Mouse (Mus musculus) urinary bladder, postnatal 4 days (tissue): Measurements from ENCODE around the gene Hnrnpab.

ENCODE experiments used
- DNase-seq, 2 experiments: peaks; one replicate each; pipeline ENCODE4 v3.0.0; 2021 to 2022; ENCODE audit warnings: low spot score in 2 of 2

Gene Hnrnpab

DNA sequence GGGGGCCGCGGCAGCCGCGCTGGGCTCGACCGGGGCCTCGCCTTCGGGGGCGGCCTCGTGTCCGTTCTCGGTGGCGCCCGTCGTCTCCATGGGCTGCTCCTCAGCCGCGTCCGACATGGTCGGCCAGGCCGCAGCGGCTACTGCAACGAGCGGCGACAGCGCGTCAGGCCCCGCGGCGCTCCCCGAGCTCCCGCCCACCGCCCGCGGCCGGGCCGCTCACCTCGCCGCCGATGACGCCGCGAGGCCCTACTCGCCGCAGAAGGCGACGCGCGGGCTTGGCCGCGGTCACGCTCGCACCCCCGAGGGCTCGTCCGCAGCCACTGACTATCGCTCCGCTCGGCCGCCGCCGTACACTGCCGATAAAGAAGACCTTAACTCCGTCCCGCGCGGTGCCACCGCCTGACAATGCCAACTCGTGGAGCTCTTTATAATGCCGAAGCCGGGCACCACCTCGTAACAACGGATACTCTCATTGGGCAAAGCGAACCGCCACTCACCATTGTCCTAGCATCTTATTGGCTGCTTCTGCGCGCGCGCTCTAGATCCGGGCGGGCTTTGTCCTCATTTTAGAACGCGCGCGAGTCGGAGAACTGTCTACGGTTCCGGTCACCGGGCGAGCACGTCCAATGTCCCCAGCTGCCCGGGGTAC, at the start of gene Hnrnpab:
Gene Hnrnpab (minus strand): TSS at position 401 of the 649 bp plus-strand sequence.
- peak; percentile 95 to 96 for DNase-seq

DNA sequence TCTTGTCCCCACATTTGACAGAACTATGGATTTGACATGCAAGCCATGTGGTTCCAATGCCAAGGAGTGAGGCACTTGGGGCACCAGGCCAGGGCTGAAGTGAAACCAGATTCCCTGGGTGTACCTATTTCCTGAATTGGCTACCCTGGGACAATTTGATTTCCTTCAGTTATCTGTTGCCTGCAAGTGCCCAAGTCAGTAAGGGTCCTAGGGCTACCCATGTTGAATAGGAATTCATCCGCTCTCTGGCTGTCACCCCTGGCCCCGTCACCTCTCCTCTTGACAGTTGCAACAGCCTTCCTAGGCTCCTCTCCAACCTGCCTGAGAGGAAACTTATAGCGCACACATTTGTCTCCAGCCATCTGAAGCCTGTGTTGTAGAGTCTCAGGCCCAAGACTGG, 48.2 kb upstream of the Hnrnpab start:
- no peak for DNase-seq

DNA sequence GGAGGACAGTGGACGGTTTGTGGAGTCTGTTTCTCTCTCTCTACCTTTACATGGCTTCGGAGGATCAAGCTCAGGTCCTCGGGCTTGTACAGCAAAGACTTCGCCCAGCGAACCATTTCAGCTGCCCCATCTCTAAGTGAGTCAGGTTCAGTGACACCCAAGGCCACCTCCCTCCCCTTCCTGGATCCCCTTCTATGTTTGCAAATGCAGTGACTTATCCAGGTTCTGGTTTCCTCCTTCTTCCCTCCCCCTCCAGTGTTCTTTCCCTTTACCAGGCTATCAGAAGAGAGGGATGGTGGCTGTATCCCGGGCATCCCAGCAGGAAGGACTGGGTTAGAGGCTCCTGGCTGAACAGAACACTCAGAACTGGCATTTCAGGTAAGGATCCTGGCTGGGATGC, 47.1 kb upstream of the Hnrnpab start:
- DNase-seq: no peak

DNA sequence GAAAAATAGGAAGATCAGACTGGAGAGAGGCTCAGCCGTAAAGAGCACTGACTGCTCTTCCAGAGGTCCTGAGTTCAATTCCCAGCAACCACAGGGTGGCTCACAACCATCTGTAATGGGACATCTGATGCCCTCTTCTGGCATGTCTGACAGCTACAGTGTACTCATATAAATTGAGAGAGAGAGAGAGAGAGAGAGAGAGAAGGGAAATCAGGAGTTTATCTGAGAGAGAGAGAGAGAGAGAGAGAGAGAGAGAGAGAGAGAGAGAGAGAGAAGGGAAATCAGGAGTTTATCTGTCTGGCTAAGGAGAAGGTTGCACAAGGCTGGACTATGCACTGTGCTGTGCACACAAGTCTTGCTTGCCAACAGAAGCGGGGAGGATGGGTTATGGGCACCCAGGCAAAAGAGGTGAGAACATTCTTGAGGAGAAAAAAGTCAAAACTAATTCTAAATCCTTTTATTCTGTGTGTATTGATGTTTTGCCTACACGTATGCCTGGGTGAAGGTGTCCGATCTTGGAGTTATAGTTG, 46.3 kb upstream of the Hnrnpab start:
- no peak for DNase-seq

DNA sequence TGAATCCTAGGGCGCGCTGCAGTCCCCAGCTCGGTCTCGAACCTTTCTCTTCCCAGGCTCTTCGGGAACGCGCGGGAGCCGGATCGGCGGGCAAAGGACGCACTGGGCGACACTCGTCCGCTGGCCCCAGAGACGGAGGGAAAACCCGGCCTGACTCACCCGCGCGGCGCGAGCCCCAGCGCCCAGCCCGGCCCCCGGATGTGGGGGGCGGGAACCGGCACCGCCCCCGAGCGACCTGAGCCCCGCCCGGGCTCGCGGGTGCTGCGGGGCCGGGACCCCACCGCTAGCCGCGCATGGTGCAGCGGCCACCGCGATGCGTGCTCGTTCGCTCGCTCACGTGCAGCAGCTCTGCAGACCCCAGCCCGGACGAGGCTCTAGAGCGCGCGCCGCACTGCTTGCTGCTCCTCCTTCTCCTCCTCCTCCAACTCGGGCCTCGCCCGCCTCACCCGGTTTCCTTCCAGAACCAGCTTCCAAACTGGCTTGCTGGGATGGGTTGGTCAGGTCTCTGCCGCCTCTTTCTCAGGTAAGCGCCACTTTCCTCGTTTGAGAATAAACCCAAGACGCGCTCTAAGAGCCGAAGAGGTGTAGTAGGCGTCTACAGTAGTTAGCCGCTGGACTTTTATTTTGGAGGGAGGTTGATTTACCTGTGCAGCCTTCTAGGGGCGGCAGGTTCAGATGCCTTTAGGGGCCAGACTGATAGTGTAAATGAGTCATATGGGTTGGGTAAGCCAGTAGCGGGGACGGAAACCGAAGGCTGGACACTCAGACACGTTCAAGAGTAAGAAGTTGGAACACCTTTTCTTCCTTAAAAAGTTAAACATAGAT, 44.3 kb upstream of the Hnrnpab start, which contains the start of the genes N4bp3 and D930048N14Rik:
Gene N4bp3 (minus strand): TSS at position 152 of the 825 bp plus-strand sequence.
Gene D930048N14Rik (plus strand): TSS at position 264 of the 825 bp plus-strand sequence.
- DNase-seq: peak; percentile 73 to 79

DNA sequence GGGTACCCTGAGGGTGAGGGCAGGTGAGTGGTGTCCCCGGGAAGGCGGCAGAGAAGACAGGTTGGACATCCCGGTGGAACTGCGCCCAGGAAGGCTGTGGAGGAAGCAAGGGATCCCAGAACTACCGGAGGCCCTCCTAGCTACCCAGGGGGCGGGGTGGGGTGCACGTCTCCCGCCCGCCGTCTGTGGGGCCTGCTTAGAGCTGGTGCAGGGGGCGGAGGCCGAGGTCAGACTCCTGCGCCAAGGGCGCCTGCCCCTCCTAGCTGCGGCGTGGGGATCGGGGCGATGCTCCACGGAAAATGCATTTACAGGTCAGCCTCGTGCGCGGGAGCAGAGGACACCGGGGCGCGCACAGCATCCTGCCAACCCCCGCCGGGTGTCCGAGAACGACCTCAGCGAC, 43.6 kb upstream of the Hnrnpab start:
- DNase-seq: no peak

DNA sequence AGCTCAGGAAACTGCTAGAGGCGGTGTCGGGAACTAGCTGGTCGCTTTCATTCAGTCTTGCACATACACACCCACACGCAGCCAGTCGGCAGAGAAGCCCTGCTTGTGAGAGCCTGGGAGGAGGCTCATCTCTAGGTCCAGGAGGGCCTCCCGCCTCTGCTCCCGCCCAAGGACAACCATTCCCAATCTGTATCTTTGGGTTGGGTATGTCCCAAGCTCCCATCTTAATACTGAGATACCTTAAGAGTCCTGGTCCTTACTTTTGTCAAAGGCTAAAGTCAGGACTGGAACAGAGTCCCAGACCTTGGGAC, 43.2 kb upstream of the Hnrnpab start:
- DNase-seq: no peak

DNA sequence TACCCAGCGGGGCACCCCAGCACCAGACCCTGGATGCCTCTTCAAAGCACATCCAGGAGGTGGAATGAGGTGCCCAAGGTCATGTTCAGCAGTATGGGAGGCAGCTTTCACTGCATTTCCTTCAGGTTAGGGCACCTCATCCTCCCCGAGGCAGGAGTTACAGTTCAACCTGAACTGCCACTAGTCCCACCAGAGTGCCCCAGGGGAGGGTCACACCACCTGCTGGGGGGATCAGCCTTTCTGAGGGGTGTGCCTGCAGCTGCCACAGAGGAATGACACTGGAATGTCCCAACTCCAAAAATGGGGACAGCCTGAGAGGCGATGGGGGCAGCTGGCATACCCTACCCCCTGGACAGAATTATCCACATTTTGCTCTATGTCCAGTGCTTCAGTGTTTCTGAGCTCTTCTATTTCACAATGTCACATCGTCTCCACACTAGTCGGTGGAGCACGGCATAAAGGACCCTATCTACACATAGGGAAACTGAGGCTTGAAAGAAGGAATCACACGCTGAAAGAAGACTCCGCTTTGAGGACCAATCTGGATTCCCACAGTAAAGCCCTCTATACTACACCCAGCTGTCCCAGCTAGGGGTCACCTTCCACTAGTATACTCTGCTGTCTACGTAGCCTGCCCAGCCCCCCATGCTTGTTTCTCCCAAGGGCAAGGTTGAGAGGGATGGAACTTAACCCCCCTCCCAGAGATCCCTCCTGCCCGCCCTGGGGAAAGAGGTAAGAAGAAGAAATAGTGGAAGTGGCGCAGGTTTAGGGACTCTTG, 42.7 kb upstream of the Hnrnpab start:
- DNase-seq: no peak

DNA sequence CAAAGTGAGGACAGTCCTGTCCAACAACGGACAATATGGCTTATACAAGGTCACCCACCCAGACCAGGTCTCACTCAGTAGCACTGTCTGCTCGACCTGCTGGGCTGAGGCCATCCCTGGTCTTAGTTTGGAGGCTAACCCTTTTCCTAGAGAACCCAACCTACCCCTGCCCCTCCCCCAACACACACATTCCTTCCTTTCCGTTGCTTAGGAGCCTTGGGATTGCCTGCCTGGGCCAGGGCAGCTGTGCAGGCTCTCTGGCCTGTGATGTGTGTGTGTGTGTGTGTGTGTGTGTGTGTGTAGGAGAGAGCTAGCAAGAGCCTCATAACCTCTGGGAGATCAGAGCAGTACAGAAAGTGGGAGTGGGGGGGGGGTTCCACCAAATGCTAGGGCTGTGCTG, 41.9 kb upstream of the Hnrnpab start:
- DNase-seq: no peak

DNA sequence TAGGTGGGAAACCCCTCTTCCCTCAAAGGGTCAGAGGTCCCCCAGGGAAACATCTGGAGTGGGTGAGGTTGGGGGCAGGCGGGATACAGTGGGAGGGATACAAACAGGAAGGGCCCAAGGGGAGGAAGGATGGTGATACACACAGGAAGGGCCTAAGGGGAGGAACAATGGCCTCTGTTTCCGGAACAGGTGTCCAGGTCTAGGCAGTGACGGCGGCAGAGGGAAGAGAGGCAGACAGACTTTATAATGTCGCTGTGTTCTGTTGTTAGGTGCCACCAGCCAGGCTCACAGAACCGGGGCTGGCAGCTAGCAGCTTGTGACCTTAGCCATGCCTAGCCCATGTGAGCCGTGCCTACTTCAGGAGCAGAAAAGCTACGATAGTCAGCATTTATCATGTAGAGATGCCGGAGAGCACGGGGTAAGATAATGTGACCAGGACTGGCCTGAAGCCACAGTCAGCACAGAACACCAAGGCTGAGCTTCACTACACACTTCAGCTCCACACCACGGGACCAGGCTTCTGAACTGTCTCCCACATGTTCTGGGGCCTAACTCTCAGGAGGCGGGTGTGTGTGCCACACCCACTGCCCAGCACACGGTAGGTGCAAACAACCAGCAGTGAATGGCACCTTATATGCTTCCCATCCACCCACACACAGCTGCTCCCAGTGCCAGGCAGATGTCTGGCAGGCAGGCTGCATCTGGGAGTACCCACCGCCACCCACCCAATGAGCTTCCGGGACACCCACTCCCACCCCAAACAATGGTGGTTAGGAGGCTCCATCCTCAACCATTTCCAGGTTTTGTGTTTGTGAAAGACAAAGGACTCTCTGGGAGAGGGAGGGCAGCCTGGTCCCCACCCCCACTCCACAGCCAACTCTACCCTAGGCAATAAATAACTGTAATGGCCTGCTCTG, 40.4 kb upstream of the Hnrnpab start:
- DNase-seq: no peak

DNA sequence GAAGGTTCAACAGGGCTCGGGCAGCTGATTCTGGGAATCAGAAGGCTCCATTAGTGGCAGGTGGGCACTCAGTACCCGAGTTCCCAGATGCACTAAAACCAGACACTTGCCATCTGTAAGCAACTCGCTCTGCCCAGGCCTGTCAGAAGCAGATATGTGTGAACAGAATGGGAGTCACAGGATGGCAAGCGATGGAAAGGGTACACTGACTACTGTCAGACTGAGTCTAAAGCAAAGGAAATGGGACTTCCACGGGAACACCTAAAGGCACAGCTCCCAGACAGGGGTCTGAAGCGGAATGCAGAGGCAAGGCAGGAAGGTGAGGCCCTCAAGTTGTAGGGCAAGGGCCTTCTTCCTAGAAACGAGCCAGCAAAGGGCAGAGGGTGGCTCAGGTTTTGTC, 39.6 kb upstream of the Hnrnpab start:
- no peak for DNase-seq

DNA sequence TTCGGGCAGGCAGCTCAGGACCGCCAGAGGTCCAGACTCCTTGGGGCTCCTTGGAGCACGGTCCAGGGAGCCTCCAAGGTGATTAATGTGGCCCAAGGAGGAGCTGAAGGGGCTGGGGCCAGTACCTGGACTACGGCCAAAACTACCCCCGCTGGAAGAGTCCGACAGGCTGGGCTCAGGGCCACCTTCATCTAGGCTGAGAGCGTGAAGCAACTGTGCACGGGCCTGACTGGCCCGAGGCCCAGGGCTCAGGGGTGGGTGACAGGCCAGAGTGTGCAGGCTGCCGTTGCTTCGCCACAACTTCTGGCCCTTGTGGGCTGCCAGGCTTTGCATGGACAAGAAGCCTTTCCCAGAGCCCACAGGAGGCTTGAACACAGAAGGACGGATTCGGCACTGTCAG, 38.6 kb upstream of the Hnrnpab start:
- no peak for DNase-seq

DNA sequence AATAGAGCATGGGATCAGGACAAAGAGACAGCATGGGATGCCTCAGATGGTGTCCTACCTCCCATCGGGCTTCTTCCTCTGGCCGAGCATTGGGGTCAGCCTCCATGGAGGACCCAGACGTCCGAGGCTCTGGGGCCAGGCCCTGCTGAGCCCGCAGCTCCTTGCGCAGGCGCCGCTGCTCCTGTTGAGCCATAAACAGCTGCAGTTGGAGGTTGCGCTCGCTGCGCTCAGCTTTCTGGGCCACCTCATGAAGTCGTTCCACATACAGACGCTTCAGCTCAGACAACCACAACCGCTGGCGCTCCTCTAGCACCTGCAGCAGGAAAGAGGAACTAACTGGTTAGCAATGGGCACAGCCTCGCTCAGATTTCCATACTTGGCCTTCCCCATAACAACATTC, 37.6 kb upstream of the Hnrnpab start:
- DNase-seq: no peak

DNA sequence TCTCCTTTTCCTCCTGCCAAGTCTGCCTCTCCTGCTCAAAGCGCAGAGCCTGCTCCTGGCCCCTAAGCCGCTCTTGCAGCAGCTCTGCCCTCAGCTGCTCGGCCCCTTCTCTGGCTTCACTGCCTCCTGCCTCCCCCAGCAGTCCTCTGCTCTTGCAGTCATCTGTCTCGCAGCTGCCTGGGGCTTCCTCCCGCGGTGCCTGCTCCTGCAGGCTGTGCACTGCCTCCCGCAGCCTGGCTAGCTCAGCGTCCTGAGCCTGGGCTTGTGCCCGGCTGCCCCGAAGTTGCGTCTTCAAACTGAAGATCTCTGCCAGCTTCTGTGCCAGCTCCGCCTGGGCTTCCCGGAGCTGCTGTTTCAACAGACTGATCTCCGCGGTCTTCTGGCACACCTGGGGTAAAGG, 37.1 kb upstream of the Hnrnpab start:
- no peak for DNase-seq

DNA sequence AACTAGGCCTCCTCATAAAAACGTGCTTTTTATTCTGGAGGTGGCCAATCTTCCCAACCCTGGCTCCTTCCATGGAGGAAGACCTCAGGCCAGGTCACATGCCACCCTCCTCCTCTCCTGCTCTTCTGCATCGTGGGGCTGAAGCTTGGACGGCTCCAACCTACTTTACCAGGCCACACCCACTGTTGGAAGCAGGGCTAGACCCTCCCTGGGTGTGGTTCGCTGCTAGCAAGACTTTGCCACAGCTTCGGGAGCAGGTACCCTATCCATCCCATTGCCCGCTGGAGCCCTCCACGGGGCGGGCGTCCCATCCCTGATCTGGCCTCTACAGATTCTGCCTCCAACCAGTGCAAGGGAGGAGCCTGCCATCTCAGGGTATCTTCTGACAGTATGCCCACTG, 36.6 kb upstream of the Hnrnpab start:
- no peak for DNase-seq

DNA sequence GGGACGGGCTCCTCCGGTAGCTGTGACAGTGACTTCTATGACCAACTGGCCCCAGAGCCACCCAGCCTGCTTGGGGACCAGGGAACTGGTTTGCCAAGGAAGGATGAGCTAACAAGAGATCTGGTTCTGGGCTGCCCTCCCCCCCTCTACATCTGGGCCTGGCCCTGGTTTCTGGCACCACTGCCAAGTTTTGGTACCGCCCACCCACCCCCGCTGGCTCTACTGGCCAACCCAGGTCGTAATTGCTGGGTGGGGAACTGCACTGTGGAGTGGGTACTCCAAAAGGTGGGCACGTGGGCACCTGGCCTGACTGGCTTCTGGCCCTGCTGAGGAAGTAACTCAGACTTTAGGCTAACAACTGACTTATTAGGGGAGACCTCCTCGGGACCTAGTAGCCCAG, 34.1 kb upstream of the Hnrnpab start:
- no peak for DNase-seq

DNA sequence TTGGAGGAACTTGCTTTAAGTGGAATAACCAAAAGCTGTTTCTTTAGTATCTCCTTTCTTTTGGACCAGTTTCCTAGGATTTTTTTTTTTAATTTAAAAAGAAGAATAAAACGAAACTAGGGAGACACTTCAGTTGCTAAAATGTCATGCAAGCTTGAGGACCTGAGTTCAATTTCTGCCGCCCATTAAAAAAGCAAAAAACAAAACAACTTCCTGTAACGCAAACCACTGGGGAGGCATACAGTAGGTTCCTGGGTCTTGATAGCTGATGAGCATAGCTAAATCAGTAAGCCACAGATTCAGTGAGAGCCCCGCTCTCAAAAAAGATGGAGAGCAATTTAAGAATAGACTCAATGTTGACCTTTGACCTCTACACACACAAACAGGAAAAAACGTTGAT, 31.9 kb upstream of the Hnrnpab start:
- no peak for DNase-seq

DNA sequence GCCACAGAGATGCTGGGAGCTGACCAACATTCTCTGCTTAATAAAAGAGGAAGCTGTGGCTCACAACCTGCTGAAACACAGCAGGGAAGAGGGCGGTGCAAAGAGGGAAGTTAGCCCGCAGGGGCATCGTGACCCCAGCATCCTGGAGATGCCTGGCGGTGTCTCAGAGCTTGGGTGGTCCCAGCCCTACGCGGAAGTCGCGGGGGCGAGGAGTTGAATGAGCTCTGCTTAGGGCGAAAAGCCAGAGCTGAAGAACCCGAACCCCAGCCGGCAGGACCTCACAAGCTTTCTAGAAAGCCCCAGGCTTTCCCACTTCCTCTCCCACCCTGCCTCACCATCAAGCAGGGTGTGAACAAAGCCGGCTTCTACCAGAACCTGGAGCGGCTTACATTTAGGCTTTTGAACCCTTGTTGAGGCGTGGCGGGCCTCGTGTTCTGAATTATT, 31.3 kb upstream of the Hnrnpab start:
- peak in 1 of 2 experiments; percentile 64 for DNase-seq

DNA sequence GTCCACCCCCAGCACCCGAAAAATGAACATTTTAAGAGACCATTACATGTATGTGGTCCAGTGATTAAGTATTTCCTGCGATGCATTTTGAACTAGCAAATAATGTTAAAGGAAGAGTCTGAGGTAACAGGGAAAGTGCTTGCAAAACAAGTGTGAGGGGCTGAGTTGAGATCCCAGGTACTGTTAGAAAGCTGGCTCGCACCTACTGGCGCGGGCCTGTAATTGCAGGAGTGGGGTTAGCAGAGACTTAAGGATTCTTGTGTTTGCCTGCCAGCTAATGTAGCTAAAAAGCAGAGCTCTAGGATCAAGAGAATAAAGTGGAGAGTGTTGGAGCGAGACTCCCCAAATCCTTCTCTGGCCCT, 29.7 kb upstream of the Hnrnpab start:
- no peak for DNase-seq

DNA sequence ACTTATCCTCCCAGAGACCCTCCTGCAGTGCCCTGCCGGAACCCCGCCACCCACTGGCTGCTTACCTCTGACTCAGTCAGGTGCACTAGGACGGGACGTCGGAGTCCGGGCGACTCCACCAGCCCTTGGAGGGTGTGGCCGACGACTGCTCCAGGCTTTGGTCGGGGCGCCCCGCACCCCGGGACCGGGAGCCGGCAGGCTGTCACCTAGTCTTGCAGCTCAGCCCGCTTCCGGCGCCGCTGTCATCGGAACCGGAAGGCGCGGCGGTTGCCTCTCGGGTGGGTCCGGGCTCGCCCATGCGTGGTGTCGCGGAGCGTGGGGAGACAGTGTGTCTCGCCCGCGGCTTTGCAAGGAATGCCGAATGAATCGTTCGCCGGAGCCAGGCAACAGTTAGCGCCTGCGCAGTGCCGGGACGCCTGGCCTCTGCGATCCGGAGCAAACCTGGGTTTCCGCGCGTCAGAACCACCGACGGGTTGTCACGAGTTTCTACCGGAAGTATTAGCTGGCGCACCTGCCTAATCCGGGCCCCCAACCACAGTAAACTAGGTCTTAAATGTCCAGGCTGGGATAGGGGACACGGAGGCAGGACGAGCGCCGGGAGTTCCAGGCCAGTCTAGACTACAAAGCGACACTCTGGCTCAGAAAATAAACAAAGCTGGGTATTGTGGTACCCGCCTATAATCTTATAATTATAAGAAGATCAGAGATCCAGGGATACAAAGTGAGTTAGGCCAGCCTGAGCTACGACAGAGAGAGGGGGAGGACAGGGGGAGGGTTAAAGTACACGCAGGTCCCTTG, 29.1 kb upstream of the Hnrnpab start, which contains the start of gene Rmnd5b:
Gene Rmnd5b (minus strand): TSS at position 372 of the 798 bp plus-strand sequence.
- DNase-seq: peak; percentile 87
